Mouse (Mus musculus) Patski (cell line): ENCODE results near the gene Tmub2. TPM values are rescaled to one million over a fixed set of nuclear protein-coding genes. Genes with fewer than 3 reads are reported as not detected.

Experiments used
- ATAC-seq: fragments of 100-300 bp; one replicate; pipeline ENCODE4 v1.8.0; 2021
- CTCF ChIA-PET: fragments of 350-600 bp; sonication (Branson Sonifier 250); formaldehyde crosslinking; loops from one replicate; lab custom pipeline; 2022; ENCODE audit warnings: inconsistent platforms; lab: Charles Lee
- POLR2A ChIA-PET: fragments of 350-600 bp; sonication (Branson Sonifier 250); formaldehyde crosslinking; loops from one replicate; lab custom pipeline; 2022; ENCODE audit warnings: antibody characterized with exemption, inconsistent platforms; lab: Charles Lee
- DNase-seq: peaks from one replicate; pipeline ENCODE4 v3.0.0-alpha.2; 2011; ENCODE audit warnings: low read depth, low spot score
- H3K27me3 ChIP-seq: fragments of 371-371 bp; one replicate; pipeline ENCODE4 v1.5.1; 2021
- CTCF ChIP-seq: fragments of 100-300 bp; IDR thresholded peaks from one replicate; pipeline ENCODE4 v1.5.1; 2021
- in situ Hi-C: fragments of 300-500 bp; cut with MboI; formaldehyde crosslinking; loops from 3 replicates; pipeline ENCODE4 v1.11.1; 2018; ENCODE audit warnings: low pct_unique_long_range_greater_than_20kb, mixed read lengths
- polyA plus RNA-seq: library from polyadenylated mRNA; unstranded; gene quantifications from one replicate; pipeline ENCODE4 v1.2.3, GENCODE M21; 2021

Gene Tmub2
- polyA plus RNA-seq, 1 experiment from 2014 or later = 60.5 TPM

GRCm38 (mm10) chr11:102333061-102333460, 48.3 kb downstream of the Tmub2 start:
- DNase-seq = no peak
- H3K27me3 ChIP-seq = peaks cover 13% of the 10 kb centered on the region
- CTCF ChIA-PET = interaction anchor here (1.0 kb wide), 2 partner anchors 46 to 301 kb away, joined by 3 to 4 read pairs; no protein-coding TSS in a partner anchor
- no peak for ATAC-seq
- in situ Hi-C loops = no loop called here
- POLR2A ChIA-PET = interaction anchor here (1.2 kb wide), 1 partner anchor 13 kb away, joined by 5 read pairs; the partner anchor contains the start of gene Ubtf
- TF ChIP-seq CTCF = no peak

- TF ChIP-seq CTCF = no peak
- CTCF ChIA-PET = interaction anchor here (0.6 kb wide), 1 partner anchor 67 kb away, joined by 3 read pairs; no protein-coding TSS in a partner anchor
- H3K27me3 ChIP-seq = peaks cover 13% of the 10 kb centered on the region
- ATAC-seq (no peak), DNase-seq (no peak)
- POLR2A ChIA-PET = interaction anchor here (0.6 to 1.3 kb wide), 3 partner anchors 14 to 121 kb away, joined by 3 to 5 read pairs (median 3); partner anchors contain the start of genes Slc25a39 and Ubtf
- in situ Hi-C loops = no loop called here
Measured at GRCm38 (mm10) chr11:102334010-102334409, 49.3 kb downstream of the Tmub2 start.

- ATAC-seq = no peak
- CTCF ChIA-PET = interaction anchor here (0.6 kb wide), 1 partner anchor 66 kb away, joined by 3 read pairs; no protein-coding TSS in a partner anchor
- no peak for TF ChIP-seq CTCF
- no peak for DNase-seq
- H3K27me3 ChIP-seq = peaks cover 11% of the 10 kb centered on the region
- in situ Hi-C loops = no loop called here
- POLR2A ChIA-PET = interaction anchor here (0.6 to 1.3 kb wide), 3 partner anchors 16 to 72 kb away, joined by 3 read pairs; partner anchors contain the start of genes Slc25a39 and Ubtf
Measured at GRCm38 (mm10) chr11:102334973-102335700, 50.4 kb downstream of the Tmub2 start.

- POLR2A ChIA-PET = no interaction called here
- ATAC-seq (no peak), DNase-seq (no peak)
- H3K27me3 ChIP-seq = peaks cover 10% of the 10 kb centered on the region
- in situ Hi-C loops = no loop called here
- CTCF ChIA-PET = no interaction called here
- no peak for TF ChIP-seq CTCF
Measured at GRCm38 (mm10) chr11:102336191-102336590, 51.5 kb downstream of the Tmub2 start.

GRCm38 (mm10) chr11:102337921-102338320, 53.2 kb downstream of the Tmub2 start:
- no peak for DNase-seq
- TF ChIP-seq CTCF = no peak
- CTCF ChIA-PET = no interaction called here
- POLR2A ChIA-PET = interaction anchor here (0.6 to 0.8 kb wide), 2 partner anchors 19 to 50 kb away, joined by 3 to 4 read pairs; partner anchors contain the start of gene Ubtf
- no peak for ATAC-seq
- in situ Hi-C loops = no loop called here
- peaks cover 7% of the 10 kb centered on the region for H3K27me3 ChIP-seq

- no peak for ATAC-seq
- ChIA-PET POLR2A (interaction anchor here (0.8 kb wide), 1 partner anchor 49 kb away, joined by 4 read pairs; no protein-coding TSS in a partner anchor), CTCF (no interaction called here)
- peaks cover 4% of the 10 kb centered on the region for H3K27me3 ChIP-seq
- in situ Hi-C loops = no loop called here
- DNase-seq = no peak
- TF ChIP-seq CTCF = no peak
Measured at GRCm38 (mm10) chr11:102338561-102338960, 53.8 kb downstream of the Tmub2 start.

Other genes starting within 250 kb of the Tmub2 start
- not detected for gene Cd300lg, start 243.4 kb upstream of the Tmub2 start, polyA plus RNA-seq
- gene Mpp2, start 196.4 kb upstream of the Tmub2 start, polyA plus RNA-seq = 16.9 TPM
- not detected for gene Ppy, start 183.6 kb upstream of the Tmub2 start, polyA plus RNA-seq
- gene Pyy, start 177.1 kb upstream of the Tmub2 start, polyA plus RNA-seq = not detected
- not detected for gene Nags, start 139.4 kb upstream of the Tmub2 start, polyA plus RNA-seq
- 30.3 TPM for gene Tmem101, start 128.5 kb upstream of the Tmub2 start, polyA plus RNA-seq
- 45.0 TPM for gene Lsm12, start 99.6 kb upstream of the Tmub2 start, polyA plus RNA-seq
- 110 TPM for gene G6pc3, start 95.3 kb upstream of the Tmub2 start, polyA plus RNA-seq
- gene Hdac5, start 54.8 kb upstream of the Tmub2 start, polyA plus RNA-seq = 63.8 TPM
- 6.8 TPM for gene BC030867, start 36.0 kb upstream of the Tmub2 start, polyA plus RNA-seq
- 0.28 TPM for gene Asb16, start 16.2 kb upstream of the Tmub2 start, polyA plus RNA-seq
- gene Atxn7l3, start 11.7 kb downstream of the Tmub2 start, polyA plus RNA-seq = 53.4 TPM
- 101 TPM for gene Ubtf, start 34.8 kb downstream of the Tmub2 start, polyA plus RNA-seq
- not detected for gene Slc4a1, start 81.3 kb downstream of the Tmub2 start, polyA plus RNA-seq
- gene Rundc3a, start 108.5 kb downstream of the Tmub2 start, polyA plus RNA-seq = 12.1 TPM
- gene Slc25a39, start 123.0 kb downstream of the Tmub2 start, polyA plus RNA-seq = 388 TPM
- gene Grn, start 145.4 kb downstream of the Tmub2 start, polyA plus RNA-seq = 491 TPM
- gene Fam171a2, start 162.8 kb downstream of the Tmub2 start, polyA plus RNA-seq = 13.1 TPM
- gene Itga2b, start 185.2 kb downstream of the Tmub2 start, polyA plus RNA-seq = 1.9 TPM